Mouse (Mus musculus) cerebral cortex, adult 2 months (tissue): ENCODE measurements around the gene Gm11937.

Source experiments
- WGBS: fragments of 180-500 bp; shearing (Covaris S2); methylation state at CpG from one replicate; pipeline ENCODE4 v1.1.7; 2018; 5-methylcytosine and 5-hydroxymethylcytosine counted together

The Gm11937 gene

DNA sequence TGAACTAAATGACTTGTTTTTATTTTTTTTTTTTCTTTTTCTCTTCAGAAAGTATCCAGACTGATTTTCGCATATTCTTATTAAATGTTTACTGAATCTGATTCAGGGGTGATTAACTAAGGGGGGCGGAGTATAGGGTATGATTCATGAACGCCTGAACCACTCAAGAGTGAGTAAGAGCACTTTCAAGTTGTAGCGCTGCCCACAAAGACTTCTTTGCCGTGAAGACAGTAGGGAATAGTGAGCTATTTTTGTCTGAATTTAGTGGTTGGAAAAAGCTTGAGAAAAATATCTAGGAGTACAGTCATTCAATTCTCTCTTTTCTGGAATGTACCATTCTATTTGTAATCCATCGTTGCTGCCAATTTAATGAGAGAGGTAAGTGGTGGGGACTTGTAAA, 28.4 kb downstream of the Gm11937 start:
- WGBS = 44% methylated on average over 6 of the region's 6 CpGs

GRCm38 (mm10) chr11:99581051-99581450, 28.9 kb downstream of the Gm11937 start:
- 92% methylated on average over 5 of the region's 5 CpGs for WGBS

DNA sequence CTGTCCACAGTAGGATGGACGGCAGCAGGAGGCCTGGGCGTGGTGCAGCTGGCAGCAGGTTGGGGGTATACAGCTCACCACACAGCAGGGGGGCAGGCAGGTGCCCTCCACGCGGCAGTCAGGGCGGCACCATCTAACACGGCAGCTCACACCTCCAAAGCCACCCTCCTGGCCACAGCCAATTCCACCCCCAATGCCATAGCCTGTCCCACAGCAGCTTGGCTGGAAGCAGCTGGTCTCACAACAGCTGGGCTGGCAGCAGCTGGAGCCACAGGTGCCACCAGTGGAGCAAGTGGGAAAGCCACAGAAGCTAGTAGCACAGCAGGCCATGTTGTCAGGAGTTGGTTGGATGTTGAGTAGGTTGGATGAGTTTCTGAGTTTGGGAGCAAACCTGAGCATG, 29.4 kb downstream of the Gm11937 start, which contains the start of gene Krtap1-5:
TSS of gene Krtap1-5 (minus strand) at position 381 of the 400 bp plus-strand sequence.
- WGBS = 82% methylated on average over 6 of the region's 6 CpGs

GRCm38 (mm10) chr11:99574106-99574505, 35.9 kb downstream of the Gm11937 start:
- 7% methylated on average over 7 of the region's 7 CpGs for WGBS

GRCm38 (mm10) chr11:99573164-99573563, 36.8 kb downstream of the Gm11937 start:
- 39% methylated on average over 4 of the region's 4 CpGs for WGBS

DNA sequence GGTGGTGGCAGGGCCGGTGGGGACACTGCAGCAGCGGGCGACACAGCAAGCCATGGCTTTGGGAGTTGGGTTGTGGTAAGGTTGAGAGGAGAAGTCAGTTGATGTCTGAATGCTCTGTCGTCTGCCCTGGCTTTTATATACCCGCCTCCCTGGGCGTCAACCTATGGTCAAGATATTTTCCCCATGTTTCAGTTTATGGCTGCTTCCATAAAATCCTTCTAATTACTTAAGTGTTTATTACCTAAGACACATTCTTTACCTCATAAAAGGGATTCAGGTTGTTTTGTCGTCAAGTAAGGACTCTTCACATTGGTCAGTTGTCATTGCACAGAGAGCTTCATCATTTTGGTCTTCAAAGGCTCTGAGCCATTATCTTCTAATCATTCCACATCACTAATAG, 43.5 kb downstream of the Gm11937 start, which contains the start of gene Krtap3-1:
TSS of gene Krtap3-1 (minus strand) at position 101 of the 400 bp plus-strand sequence.
- WGBS = 93% methylated on average over 7 of the region's 7 CpGs

GRCm38 (mm10) chr11:99562580-99562979, 47.4 kb downstream of the Gm11937 start:
- WGBS = 81% methylated on average over 6 of the region's 6 CpGs
